Mouse (Mus musculus) G1E (cell line): Measurements from ENCODE around the gene Patz1.

Experiments used
- CTCF ChIP-seq: IDR thresholded peaks from 2 replicates; pipeline ENCODE4 v1.5.1; 2012; ENCODE audit warnings: low read depth, low read length, inconsistent platforms, mixed read lengths
- GATA2 ChIP-seq: IDR thresholded peaks from 2 replicates; pipeline ENCODE4 v1.6.1; 2012; ENCODE audit warnings: low read depth, low read length, inconsistent platforms, borderline replicate concordance
- POLR2AphosphoS5 ChIP-seq: IDR thresholded peaks from 2 replicates; pipeline ENCODE4 v1.6.1; 2012; ENCODE audit warnings: low read depth, low read length, inconsistent platforms; ENCODE audit not compliant: insufficient replicate concordance

- no peak for TF ChIP-seq CTCF
- TF ChIP-seq POLR2AphosphoS5 = no peak
- no peak for TF ChIP-seq GATA2
These were observed 9.5 kb downstream of the Patz1 start for GRCm38 (mm10) chr11:3297871-3298812.
